Mouse (Mus musculus) embryo, embryonic 10 days (tissue): ENCODE data around the gene Spaca7.
"Not testable (repeated sequence)": the region's sequence is repeated elsewhere in the genome, so short reads cannot be mapped to it uniquely, and the experiment has no call there.

ENCODE experiments used
- DNase-seq: peaks from one replicate; pipeline ENCODE4 v3.0.0-alpha.2; 2015; ENCODE audit warnings: low spot score

Spaca7 gene

GRCm38 (mm10) chr8:12609752-12610449 lies 37.1 kb downstream of the Spaca7 start:
- DNase-seq: no peak

DNA sequence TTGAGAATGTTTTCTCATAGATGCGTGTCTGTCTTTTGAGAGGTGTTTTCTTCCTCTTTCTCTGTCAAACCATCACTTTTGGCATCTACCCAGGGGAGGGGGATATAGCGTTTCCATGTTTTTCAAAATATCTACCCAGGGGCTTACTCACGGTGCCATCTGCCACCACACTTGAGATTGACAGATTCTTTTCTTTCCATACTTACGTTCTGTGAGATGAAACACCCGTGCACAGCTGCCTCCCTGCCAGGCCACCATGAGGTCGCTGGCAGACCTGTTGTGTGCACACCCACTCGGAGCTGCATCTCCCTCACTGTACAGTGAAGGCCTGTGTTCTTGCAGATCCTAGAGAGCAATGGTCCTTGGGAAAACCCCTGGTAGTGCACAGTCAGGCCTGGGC lies 40.4 kb downstream of the Spaca7 start:
- DNase-seq: no peak

DNA sequence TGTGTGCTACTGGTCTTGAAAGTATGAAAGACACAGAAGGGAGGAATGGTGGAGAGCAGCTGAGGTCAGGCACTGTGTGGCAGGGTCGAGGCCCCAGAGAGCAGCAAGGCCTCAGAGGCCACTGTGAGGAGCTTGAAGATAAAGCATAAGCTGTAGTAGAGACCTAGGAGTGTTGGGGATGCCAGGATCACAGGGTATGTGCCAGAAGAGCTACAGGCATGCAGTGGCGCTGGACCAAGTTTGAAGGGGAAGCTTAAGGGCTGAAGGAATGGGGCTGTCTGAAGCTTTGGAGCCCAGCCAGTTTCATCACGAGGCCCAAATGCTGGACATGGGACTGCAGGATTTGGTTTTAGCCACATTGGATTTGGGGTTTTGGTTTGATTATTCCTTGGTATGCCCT lies 44.5 kb downstream of the Spaca7 start:
- not testable (repeated sequence) for DNase-seq

DNA sequence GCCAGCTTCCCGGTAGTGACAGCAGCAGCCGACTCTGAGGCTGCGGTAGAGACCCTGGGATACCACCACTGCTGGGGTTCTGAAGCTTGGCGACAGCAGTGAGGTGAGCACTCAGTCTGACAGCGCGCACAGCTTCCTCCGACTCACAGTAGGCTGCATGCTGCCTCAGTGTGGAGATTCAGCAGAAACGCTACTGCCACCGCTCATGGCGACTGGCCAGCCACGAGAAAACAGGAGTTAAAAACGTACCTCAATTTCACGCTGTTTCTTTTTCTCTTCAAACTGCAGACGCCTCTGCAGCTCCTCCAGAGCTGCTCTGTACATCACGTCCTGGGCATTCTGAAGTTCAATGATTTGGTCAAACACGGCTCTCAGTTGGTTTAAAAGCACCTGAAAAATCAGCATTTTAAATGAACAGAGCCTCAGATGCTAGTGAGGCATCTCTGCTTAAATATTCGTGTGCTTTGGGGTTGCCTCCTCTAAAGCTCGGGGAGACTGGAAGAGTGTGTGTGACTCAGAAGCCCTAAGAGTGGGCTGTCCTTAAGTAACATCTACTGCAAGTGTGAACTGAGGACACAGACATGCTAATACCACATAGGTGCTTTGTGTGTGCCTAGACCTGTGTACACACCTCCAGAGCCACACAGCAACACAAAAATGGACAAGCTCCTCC lies 48.9 kb downstream of the Spaca7 start:
- DNase-seq: no peak

GRCm38 (mm10) chr8:12625890-12626289 lies 53.1 kb downstream of the Spaca7 start:
- no peak for DNase-seq

- peak; percentile 69 for DNase-seq
These were observed 56.2 kb downstream of the Spaca7 start for GRCm38 (mm10) chr8:12629079-12629478.

GRCm38 (mm10) chr8:12635366-12635765 lies 62.5 kb downstream of the Spaca7 start:
- DNase-seq: no peak

GRCm38 (mm10) chr8:12638446-12638845 lies 65.6 kb downstream of the Spaca7 start:
- DNase-seq: no peak

GRCm38 (mm10) chr8:12641527-12641926 lies 68.7 kb downstream of the Spaca7 start:
- no peak for DNase-seq

DNA sequence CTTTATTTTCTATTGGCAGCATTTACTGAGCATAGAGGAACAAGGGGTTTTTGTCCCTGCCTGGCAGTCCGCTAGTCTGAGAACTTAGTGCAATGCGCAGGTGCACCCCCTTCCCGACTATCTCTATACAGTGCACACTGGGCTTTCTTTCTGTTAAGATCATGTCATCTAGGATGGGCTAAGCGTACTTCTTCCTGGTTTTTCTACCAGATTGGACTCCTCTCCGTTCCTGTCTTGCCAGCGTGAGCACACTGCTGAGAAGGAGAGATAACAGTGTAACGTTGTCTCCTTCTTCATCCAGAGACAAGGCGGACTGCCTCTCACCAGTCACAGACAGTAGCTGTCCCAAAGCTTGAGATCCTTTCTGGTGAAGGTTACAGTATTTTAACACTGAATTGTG lies 71.5 kb downstream of the Spaca7 start:
- no peak for DNase-seq

- DNase-seq: no peak
These were observed 72.1 kb downstream of the Spaca7 start for GRCm38 (mm10) chr8:12644894-12645293.

DNA sequence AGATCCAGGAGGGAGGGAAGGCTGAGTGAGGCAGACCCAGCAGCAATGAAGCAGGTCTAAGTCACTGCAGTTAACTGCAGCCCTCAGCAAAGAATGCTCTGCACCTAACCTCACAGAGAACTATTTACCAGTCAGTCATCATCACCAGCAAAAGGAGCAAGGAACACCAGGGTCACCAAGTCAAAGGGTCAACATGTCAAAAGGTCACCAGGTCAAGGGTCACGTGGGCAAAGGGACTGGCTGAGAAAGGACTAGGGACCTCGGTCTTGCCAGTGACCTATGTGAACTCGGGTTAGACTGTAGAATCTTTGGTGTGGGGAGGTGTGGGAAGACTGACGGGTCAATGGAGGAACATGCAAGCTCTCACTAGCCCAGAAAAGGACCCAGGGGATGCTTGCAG lies 73.7 kb downstream of the Spaca7 start:
- peak; percentile 39 for DNase-seq

DNA sequence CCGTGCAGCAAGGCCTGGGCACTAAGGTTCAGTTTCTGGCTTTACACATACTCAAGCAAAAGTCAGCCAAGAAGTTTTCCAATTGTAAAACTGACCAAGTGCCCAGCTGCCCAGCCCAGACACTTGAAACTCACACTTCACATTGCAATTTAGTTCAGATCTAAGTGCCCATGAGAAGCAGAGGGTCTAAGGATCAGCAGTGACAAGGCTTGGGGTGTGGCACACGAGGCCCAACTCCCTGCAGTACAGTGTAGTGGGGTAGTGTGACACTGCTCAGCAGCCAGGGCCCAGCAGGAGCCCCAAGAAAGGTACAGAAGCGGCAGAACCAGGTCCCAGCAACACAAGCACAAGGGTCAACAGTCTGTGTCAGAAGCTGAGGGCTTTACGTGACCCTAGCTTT lies 76.1 kb downstream of the Spaca7 start:
- no peak for DNase-seq
